Mouse (Mus musculus) heart, embryonic 14.5 days (tissue): Measurements from ENCODE around the gene Tbc1d2b. TPM values are rescaled to one million over a fixed set of nuclear protein-coding genes. Genes with fewer than 3 reads are reported as not detected.

Experiments
- ATAC-seq: fragments of 200-750 bp; cut with Nextera tagmentation; 2 replicates; pipeline ENCODE4 v1.8.0; 2017; ENCODE audit warnings: low read depth, moderate TSS enrichment; ENCODE audit not compliant: insufficient number of reproducible peaks, insufficient read depth, low FRiP score
- H3K27ac ChIP-seq, 2 experiments: fragments of 200-500 bp in 1 of 2; fragments of 300-500 bp in 1 of 2; sonication (generic) in 1 of 2; replicated peaks in 1 of 2; 2 replicates each; pipeline ENCODE4 v1.5.1; 2012 to 2014; ENCODE audit warnings: low read depth in 2 of 2, low read length in 2 of 2, control low read depth in 1 of 2, mild to moderate bottlenecking in 1 of 2, mixed read lengths in 1 of 2; ENCODE audit not compliant: control insufficient read depth in 1 of 2, insufficient read depth in 1 of 2
- H3K27me3 ChIP-seq: fragments of 300-500 bp; sonication (generic); 2 replicates; pipeline ENCODE4 v1.6.1; 2014; ENCODE audit warnings: mild to moderate bottlenecking, low read length, control low read depth; ENCODE audit not compliant: control insufficient read depth, insufficient read depth
- H3K36me3 ChIP-seq: fragments of 300-500 bp; sonication (generic); 2 replicates; pipeline ENCODE4 v1.6.1; 2014; ENCODE audit warnings: mild to moderate bottlenecking, control low read depth, low read length, mixed read lengths; ENCODE audit not compliant: control insufficient read depth, insufficient read depth
- H3K4me1 ChIP-seq, 2 experiments: fragments of 200-500 bp in 1 of 2; fragments of 300-500 bp in 1 of 2; sonication (generic) in 1 of 2; 2 replicates each; pipeline ENCODE4 v1.6.1; 2012 to 2014; ENCODE audit warnings: low read length in 2 of 2, control low read depth in 1 of 2, mixed read lengths in 1 of 2; ENCODE audit not compliant: control insufficient read depth in 2 of 2, insufficient read depth in 2 of 2
- H3K4me2 ChIP-seq: fragments of 300-500 bp; sonication (generic); 2 replicates; pipeline ENCODE4 v1.6.1; 2014; ENCODE audit warnings: mild to moderate bottlenecking, low read length
- H3K4me3 ChIP-seq, 2 experiments: fragments of 200-500 bp in 1 of 2; fragments of 300-500 bp in 1 of 2; sonication (generic) in 1 of 2; 2 replicates each; pipeline ENCODE4 v1.5.1; 2012 to 2014; ENCODE audit warnings: low read length in 2 of 2, mild to moderate bottlenecking in 2 of 2, control low read depth in 1 of 2, low read depth in 1 of 2, moderate library complexity in 1 of 2; ENCODE audit not compliant: control insufficient read depth in 1 of 2, insufficient read depth in 1 of 2
- H3K9ac ChIP-seq: fragments of 300-500 bp; sonication (generic); 2 replicates; pipeline ENCODE4 v1.6.1; 2014; ENCODE audit warnings: mild to moderate bottlenecking, low read length
- H3K9me3 ChIP-seq: fragments of 300-500 bp; sonication (generic); 2 replicates; pipeline ENCODE4 v1.6.1; 2016; ENCODE audit warnings: low read length, control low read depth; ENCODE audit not compliant: control insufficient read depth
- WGBS: fragments of 180-500 bp; shearing (Covaris S2); extraction: QIAGEN DNeasy Blood & Tissue Kit; methylation state at CpG from one replicate; pipeline ENCODE4 v1.1.7; 2014; 5-methylcytosine and 5-hydroxymethylcytosine counted together
- polyA plus RNA-seq: library from polyadenylated mRNA; unstranded; fragments of >200 nt; fragmentation: Nextera tagmentation; extraction: Ambion mirVana; gene quantifications from 2 replicates; pipeline ENCODE4 v1.2.1, GENCODE M21; 2014

The Tbc1d2b gene
- polyA plus RNA-seq, 1 experiment from 2014 or later, result 7.1 TPM

DNA sequence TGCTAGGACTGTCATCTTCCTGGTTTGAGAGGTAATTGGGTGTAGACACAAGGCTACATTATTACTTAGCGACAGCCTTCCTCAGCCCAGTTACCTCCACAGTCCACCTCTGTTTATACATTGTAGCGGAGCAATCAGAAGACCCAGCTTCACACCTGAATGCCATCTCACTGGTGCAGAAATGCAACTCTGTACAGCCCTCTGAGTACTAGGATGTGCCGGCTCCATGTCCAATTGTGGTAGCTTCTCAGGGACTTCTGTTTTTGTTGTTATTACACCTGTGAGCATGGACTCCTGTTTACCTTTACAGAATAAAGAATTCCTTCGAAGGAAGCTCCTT, 7.3 kb downstream of the Tbc1d2b start:
- H3K36me3 ChIP-seq, result 0 out of 2 replicates have a peak, but pooled peaks cover 3% of the 10 kb centered on the region
- 88% methylated on average over 4 of the region's 4 CpGs for WGBS
- no peaks in the 10 kb centered on the region for H3K27me3 ChIP-seq
- H3K4me2 ChIP-seq, result no peak overlapping the region
- ATAC-seq, result no peak
- no peaks in the 10 kb centered on the region for H3K9me3 ChIP-seq
- peaks cover 19 to 22% of the 10 kb centered on the region in 2 experiments for H3K4me1 ChIP-seq
- no peak overlapping the region for H3K27ac ChIP-seq
- no peak overlapping the region for H3K9ac ChIP-seq
- no peak overlapping the region for H3K4me3 ChIP-seq

DNA sequence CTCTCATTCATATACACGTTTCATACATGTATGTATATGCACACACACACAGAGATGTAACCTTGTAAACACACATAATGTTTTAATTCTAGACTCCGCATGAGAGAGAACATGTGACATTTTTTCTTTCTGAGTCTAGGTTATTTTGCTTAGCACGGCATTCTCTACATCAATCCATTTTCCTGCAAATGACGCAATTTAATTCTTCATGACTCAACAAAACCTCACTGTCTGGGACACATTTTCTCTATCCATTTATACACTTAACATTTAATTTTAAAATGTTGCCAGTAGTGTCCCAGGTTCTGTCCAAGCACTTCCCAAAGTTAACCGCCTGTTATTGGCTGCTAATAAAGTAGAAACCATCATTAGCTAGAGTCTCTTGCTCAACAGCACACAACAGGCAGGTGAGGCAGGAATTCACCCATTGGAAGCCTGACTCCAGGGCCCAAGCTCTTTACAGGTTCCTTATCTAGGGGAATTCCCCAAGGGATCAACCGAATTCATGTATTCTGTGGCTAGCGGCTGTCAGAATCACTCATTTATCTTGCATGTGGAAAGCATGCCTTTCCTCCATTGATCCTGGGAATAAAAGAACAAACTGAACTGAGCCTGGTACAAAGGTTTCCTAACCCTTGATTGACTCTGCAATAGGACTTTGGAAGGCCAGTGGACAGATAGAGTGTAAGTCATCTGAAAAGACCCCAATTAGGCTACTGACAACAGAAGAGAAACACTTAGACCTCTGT, 7.8 kb downstream of the Tbc1d2b start:
- Histone ChIP-seq H3K36me3 (0 out of 2 replicates have a peak, but pooled peaks cover 3% of the 10 kb centered on the region), H3K27ac (no peak overlapping the region), H3K9me3 (no peaks in the 10 kb centered on the region), H3K4me1 (peaks cover 19 to 24% of the 10 kb centered on the region in 2 experiments), H3K27me3 (no peaks in the 10 kb centered on the region), H3K4me2 (no peak overlapping the region), H3K4me3 (no peak overlapping the region), H3K9ac (no peak overlapping the region)
- whole genome bisulfite sequencing, result 79% methylated on average over 7 of the region's 7 CpGs
- ATAC-seq, result no peak

DNA sequence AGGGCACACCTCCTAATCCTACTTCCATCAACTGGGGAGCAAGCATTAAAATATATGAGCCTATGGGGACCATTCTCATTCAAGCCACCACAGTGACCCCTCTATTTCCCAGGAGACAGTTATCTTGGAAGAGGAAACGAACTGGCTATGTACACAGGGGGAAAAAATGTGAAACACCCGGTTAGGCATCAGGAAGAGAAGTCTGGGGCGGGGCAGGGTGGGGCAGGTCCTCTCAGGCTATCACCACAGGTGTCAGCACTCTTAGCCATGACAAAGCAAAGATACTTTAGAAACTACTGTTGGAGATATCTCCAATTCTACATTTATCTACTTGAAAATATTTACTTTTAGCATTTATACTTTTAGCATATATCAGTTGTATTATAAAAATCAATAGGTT, 8.5 kb downstream of the Tbc1d2b start:
- H3K27me3 ChIP-seq, result no peaks in the 10 kb centered on the region
- H3K4me1 ChIP-seq, result peaks cover 23 to 29% of the 10 kb centered on the region in 2 experiments
- 58% methylated on average over 3 of the region's 3 CpGs for WGBS
- H3K4me2 ChIP-seq, result no peak overlapping the region
- 0 out of 2 replicates have a peak, but pooled peaks cover 3% of the 10 kb centered on the region for H3K36me3 ChIP-seq
- no peak for ATAC-seq
- no peak overlapping the region for H3K4me3 ChIP-seq
- no peak overlapping the region for H3K9ac ChIP-seq
- H3K9me3 ChIP-seq, result no peaks in the 10 kb centered on the region
- no peak overlapping the region for H3K27ac ChIP-seq

DNA sequence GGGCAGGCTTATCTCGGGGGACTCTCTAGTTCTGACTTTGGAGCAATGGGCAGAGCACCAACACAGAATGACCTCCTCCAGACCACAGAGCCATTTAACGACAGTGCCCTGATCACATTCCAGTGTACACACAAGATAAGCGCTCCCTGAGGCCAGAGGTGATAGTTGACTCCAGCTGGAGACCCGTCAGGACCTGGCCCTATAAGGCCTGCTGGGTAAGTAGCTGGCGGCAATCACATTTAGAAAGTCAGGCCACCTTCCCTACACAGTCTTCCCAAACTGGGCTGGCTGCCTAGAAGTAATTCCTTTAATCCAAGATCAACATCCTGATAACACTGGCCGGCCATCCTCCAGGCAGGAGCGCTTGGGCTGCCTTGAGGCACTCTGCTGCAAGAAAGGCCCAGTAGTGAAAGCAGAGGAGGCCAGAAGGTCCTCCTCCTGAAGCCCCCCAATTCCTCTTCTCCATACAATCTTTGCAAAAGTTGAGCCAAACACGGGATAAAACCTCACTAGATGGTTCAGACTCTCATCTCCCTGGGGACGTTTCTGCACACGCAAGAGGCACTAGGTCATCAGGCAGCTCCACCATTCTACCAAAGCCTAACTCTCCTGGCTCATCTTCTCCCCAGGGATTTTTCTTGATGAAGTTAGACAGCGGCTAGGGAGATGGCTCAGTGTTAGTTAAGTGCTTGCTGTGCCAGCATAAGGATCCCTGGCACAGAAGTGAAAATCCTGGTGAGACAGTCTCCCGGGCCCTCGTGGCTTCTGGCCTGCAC, 9.8 kb downstream of the Tbc1d2b start:
- H3K4me1 ChIP-seq, result peaks cover 25 to 29% of the 10 kb centered on the region in 2 experiments
- H3K36me3 ChIP-seq, result 0 out of 2 replicates have a peak, but pooled peaks cover 3% of the 10 kb centered on the region
- ATAC-seq, result peak; percentile 62
- H3K27me3 ChIP-seq, result no peaks in the 10 kb centered on the region
- H3K4me3 ChIP-seq, result no peak overlapping the region
- H3K4me2 ChIP-seq, result peak overlapping the region; percentile 3; the same call in 1 of the 2 replicates
- H3K9ac ChIP-seq, result no peak overlapping the region
- H3K9me3 ChIP-seq, result no peaks in the 10 kb centered on the region
- peak overlapping the region; percentile 35 to 41; a peak in 3 of 4 replicates for H3K27ac ChIP-seq
- WGBS, result 30% methylated on average over 13 of the region's 13 CpGs

DNA sequence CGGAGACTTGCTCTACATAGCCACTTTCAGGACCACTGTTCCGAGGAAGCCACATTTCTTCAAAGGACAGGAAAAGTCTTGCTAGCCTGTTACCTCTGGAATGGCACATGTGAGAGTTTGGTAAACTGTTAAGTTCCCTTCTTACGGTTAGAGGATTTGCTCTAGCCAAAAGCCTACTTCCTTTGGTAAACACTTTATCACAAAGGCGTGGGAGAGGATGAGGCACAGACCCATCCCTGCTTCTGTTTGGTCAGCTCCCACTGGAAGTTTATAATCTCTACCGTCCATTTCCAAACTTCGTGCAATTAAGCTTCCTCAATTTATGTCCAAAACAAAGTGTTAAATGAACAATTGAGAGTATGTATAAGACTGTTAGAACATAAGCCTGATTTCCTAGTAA, 10.5 kb downstream of the Tbc1d2b start:
- no peak overlapping the region for H3K9ac ChIP-seq
- 0 out of 2 replicates have a peak, but pooled peaks cover 3% of the 10 kb centered on the region for H3K36me3 ChIP-seq
- ATAC-seq, result no peak
- WGBS, result 58% methylated on average over 6 of the region's 6 CpGs
- H3K4me2 ChIP-seq, result no peak overlapping the region
- no peaks in the 10 kb centered on the region for H3K27me3 ChIP-seq
- peaks cover 25 to 29% of the 10 kb centered on the region in 2 experiments for H3K4me1 ChIP-seq
- H3K27ac ChIP-seq, result peak overlapping the region; percentile 35 to 41; a peak in 1 of 4 replicates
- H3K9me3 ChIP-seq, result no peaks in the 10 kb centered on the region
- no peak overlapping the region for H3K4me3 ChIP-seq

DNA sequence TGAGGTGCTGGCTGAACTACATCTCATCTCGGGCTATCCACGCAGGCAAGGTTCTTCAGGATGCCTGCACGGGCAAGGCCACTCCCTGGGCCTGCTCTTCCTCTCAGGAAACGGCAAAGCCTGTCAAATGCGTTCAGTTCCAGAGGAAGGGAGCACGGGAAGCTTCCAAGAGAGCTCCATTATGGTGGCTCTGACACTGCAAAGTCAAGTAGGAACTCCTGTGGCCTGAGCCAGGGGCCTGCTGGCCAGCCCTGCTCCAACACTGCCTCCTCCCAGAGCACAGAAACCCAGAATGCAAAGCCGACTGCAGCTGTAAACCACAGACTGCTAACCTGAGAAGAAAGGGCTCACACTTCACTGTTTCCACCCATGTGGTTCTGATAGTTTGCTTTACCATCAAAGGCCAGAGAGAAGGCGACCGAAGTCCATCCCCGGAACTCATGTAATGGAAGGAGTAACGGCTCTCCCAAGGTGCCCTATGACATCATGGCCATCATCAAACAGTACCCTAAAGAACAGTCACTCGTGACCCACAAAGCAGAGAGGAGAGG, 11.1 kb downstream of the Tbc1d2b start:
- Histone ChIP-seq H3K36me3 (0 out of 2 replicates have a peak, but pooled peaks cover 3% of the 10 kb centered on the region), H3K27me3 (no peaks in the 10 kb centered on the region), H3K27ac (no peak overlapping the region), H3K4me2 (no peak overlapping the region), H3K4me1 (peaks cover 25 to 29% of the 10 kb centered on the region in 2 experiments), H3K9me3 (no peaks in the 10 kb centered on the region), H3K4me3 (no peak overlapping the region), H3K9ac (no peak overlapping the region)
- WGBS, result 69% methylated on average over 12 of the region's 12 CpGs
- no peak for ATAC-seq

DNA sequence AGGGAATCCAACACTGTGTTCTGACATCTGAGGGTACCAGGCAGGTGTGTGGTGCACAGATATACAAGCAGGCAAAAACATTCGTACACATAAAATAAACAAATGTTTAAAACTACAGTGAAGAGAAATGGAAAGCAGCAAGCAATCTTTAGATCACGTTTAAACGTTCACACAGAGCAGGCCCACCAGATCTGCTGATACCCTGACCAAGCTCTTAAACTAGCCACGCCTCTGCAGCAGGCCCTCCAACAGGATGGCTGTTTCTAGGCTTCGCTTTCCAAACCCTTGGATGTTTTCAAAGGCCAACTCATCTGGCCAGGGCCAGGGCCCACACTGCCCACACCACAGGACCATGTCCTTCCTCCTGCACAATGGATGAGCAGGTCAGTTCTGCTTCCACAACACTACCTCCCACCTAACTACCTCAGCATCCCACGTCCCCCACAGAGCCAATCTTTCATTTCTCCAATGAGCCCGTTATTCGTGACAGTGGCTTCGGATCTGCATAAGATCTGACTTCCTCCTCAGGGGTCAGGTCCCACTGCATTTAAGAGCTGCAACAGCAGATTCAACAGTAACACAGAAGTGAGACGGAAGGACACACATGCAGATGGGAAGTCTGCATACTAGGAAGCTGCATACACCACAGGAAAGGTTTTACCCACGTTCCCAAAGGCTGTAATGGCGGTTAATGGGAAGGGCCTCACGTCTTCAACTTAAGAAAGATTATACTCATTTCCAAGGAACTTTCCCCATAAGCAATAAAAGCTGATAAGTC, 12.7 kb downstream of the Tbc1d2b start:
- no peak for ATAC-seq
- Histone ChIP-seq H3K4me3 (no peak overlapping the region), H3K27me3 (no peaks in the 10 kb centered on the region), H3K4me1 (peaks cover 25 to 29% of the 10 kb centered on the region in 2 experiments), H3K9me3 (no peaks in the 10 kb centered on the region), H3K36me3 (no peaks in the 10 kb centered on the region), H3K9ac (no peak overlapping the region), H3K4me2 (no peak overlapping the region), H3K27ac (no peak overlapping the region)
- WGBS, result 78% methylated on average over 13 of the region's 13 CpGs
